Mouse (Mus musculus) brain, embryonic 14.5 days (tissue): ENCODE measurements at regions not wholly inside any gene's neighbourhood (a gene's known extent, or its start where the extent isn't known, plus 50 kb on each side); places are given as distances from the start of the nearest gene placed in this dataset.

Experiments used
- DNase-seq: peaks from one replicate; pipeline ENCODE4 v3.0.0-alpha.2; 2011; ENCODE audit warnings: low read depth
- CTCF ChIP-seq: fragments of 200-500 bp; IDR thresholded peaks from 2 replicates; pipeline ENCODE4 v1.5.1; 2012; ENCODE audit warnings: inconsistent platforms, mild to moderate bottlenecking, moderate library complexity, borderline replicate concordance; ENCODE audit not compliant: insufficient read depth, insufficient read length; ENCODE audit errors: extremely low read depth
- POLR2A ChIP-seq: fragments of 200-500 bp; IDR thresholded peaks from 2 replicates; pipeline ENCODE4 v1.6.1; 2012; ENCODE audit warnings: mild to moderate bottlenecking, inconsistent platforms, borderline replicate concordance; ENCODE audit not compliant: poor library complexity, insufficient read depth, insufficient read length, severe bottlenecking; ENCODE audit errors: extremely low read depth

- TF ChIP-seq POLR2A (no peak), CTCF (no peak)
- DNase-seq, result peak; percentile 58
Measured at GRCm38 (mm10) chr3:38820787-38821186, 66.0 kb upstream of the Fat4 start.

GRCm38 (mm10) chr3:38820315-38820714 is 66.4 kb upstream of the Fat4 start:
- TF ChIP-seq POLR2A, result no peak
- no peak for TF ChIP-seq CTCF
- DNase-seq, result no peak

GRCm38 (mm10) chr3:38817651-38818050 is 69.1 kb upstream of the Fat4 start:
- no peak for DNase-seq
- TF ChIP-seq CTCF (no peak), POLR2A (no peak)

GRCm38 (mm10) chr3:38812457-38812856 is 74.3 kb upstream of the Fat4 start:
- peak; percentile 65 for DNase-seq
- TF ChIP-seq CTCF, result no peak
- no peak for TF ChIP-seq POLR2A

- no peak for TF ChIP-seq POLR2A
- peak; percentile 17; the same call in 1 of the 2 replicates for TF ChIP-seq CTCF
- no peak for DNase-seq
Measured at GRCm38 (mm10) chr3:38811635-38812034, 75.1 kb upstream of the Fat4 start.

GRCm38 (mm10) chr3:38806469-38807055 is 80.2 kb upstream of the Fat4 start:
- DNase-seq, result no peak
- TF ChIP-seq CTCF, result no peak
- no peak for TF ChIP-seq POLR2A

- no peak for DNase-seq
- no peak for TF ChIP-seq POLR2A
- no peak for TF ChIP-seq CTCF
Measured at GRCm38 (mm10) chr3:38806036-38806435, 80.7 kb upstream of the Fat4 start.

- DNase-seq, result peak; percentile 71
- TF ChIP-seq POLR2A, result no peak
- TF ChIP-seq CTCF, result no peak
Measured at GRCm38 (mm10) chr3:38795646-38796301, 91.0 kb upstream of the Fat4 start.

- TF ChIP-seq CTCF (no peak), POLR2A (no peak)
Measured at GRCm38 (mm10) chr3:38793221-38793620, 93.5 kb upstream of the Fat4 start.

GRCm38 (mm10) chr3:38788751-38789150 is 98.0 kb upstream of the Fat4 start:
- DNase-seq, result peak; percentile 81
- no peak for TF ChIP-seq CTCF

More at GRCm38 (mm10) chr3:38793221-38793620, 93.5 kb upstream of the Fat4 start:
- no peak for DNase-seq

GRCm38 (mm10) chr3:38783711-38784110 is 103.0 kb upstream of the Fat4 start:
- DNase-seq, result no peak
- no peak for TF ChIP-seq POLR2A
- no peak for TF ChIP-seq CTCF

GRCm38 (mm10) chr3:38783051-38783450 is 103.7 kb upstream of the Fat4 start:
- no peak for TF ChIP-seq POLR2A
- TF ChIP-seq CTCF, result no peak
- DNase-seq, result peak; percentile 31
